Mouse (Mus musculus) brain, adult 2 months (tissue): ENCODE results near the gene Zswim9.
A peak's percentile ranks its signal among the peaks of the same experiment; 100 is the strongest.
"Not testable (repeated sequence)": the region's sequence is repeated elsewhere in the genome, so short reads cannot be mapped to it uniquely, and the experiment has no call there.

Experiments
- DNase-seq: peaks from one replicate; pipeline ENCODE4 v3.0.0; 2011; ENCODE audit warnings: low read depth, low spot score

Zswim9 gene

GRCm38 (mm10) chr7:13278308-13278891 lies at the start of gene Zswim9:
Gene Zswim9 (minus strand): TSS chr7:13278721.
- DNase-seq = peak; percentile 97

GRCm38 (mm10) chr7:13324316-13324715 lies 45.8 kb upstream of the Zswim9 start, which contains the start of gene Pla2g4c:
Gene Pla2g4c (plus strand): TSS chr7:13324655.
- DNase-seq = no peak

- DNase-seq = no peak
Observed at GRCm38 (mm10) chr7:13321424-13321823, 42.9 kb upstream of the Zswim9 start.

GRCm38 (mm10) chr7:13314095-13314597 lies 35.6 kb upstream of the Zswim9 start:
- DNase-seq = peak; percentile 39

- peak; percentile 33 for DNase-seq
Observed at GRCm38 (mm10) chr7:13311401-13311800, 32.9 kb upstream of the Zswim9 start.

GRCm38 (mm10) chr7:13310493-13311199 lies 32.1 kb upstream of the Zswim9 start:
- DNase-seq = no peak

- no peak for DNase-seq
Observed at GRCm38 (mm10) chr7:13309407-13309806, 30.9 kb upstream of the Zswim9 start.

GRCm38 (mm10) chr7:13303372-13303771 lies 24.9 kb upstream of the Zswim9 start:
- no peak for DNase-seq

- no peak for DNase-seq
Observed at GRCm38 (mm10) chr7:13302780-13303179, 24.3 kb upstream of the Zswim9 start.

- DNase-seq = no peak
Observed at GRCm38 (mm10) chr7:13301643-13302042, 23.1 kb upstream of the Zswim9 start.

- no peak for DNase-seq
Observed at GRCm38 (mm10) chr7:13298821-13299220, 20.3 kb upstream of the Zswim9 start.

- DNase-seq = no peak
Observed at GRCm38 (mm10) chr7:13297636-13298035, 19.1 kb upstream of the Zswim9 start.

GRCm38 (mm10) chr7:13295256-13295655 lies 16.7 kb upstream of the Zswim9 start:
- no peak for DNase-seq

- no peak for DNase-seq
Observed at GRCm38 (mm10) chr7:13293878-13294855, 15.6 kb upstream of the Zswim9 start.

GRCm38 (mm10) chr7:13291370-13291769 lies 12.8 kb upstream of the Zswim9 start:
- no peak for DNase-seq

GRCm38 (mm10) chr7:13290041-13290675 lies 11.6 kb upstream of the Zswim9 start:
- DNase-seq = no peak

- DNase-seq = peak; percentile 40
Observed at GRCm38 (mm10) chr7:13288621-13289020, 10.1 kb upstream of the Zswim9 start.

- not testable (repeated sequence) for DNase-seq
Observed at GRCm38 (mm10) chr7:13278957-13279356, 436 bp upstream of the Zswim9 start.

GRCm38 (mm10) chr7:13277833-13278232 lies 688 bp downstream of the Zswim9 start:
- no peak for DNase-seq

- DNase-seq = no peak
Observed at GRCm38 (mm10) chr7:13277081-13277480, 1.4 kb downstream of the Zswim9 start, which contains the start of gene Lig1. Gene Lig1 (plus strand): TSS chr7:13277283.

- DNase-seq = no peak
Observed at GRCm38 (mm10) chr7:13271704-13272103, 6.8 kb downstream of the Zswim9 start.
